Mouse (Mus musculus) liver, embryonic 18 days (tissue): ENCODE results near the gene Map3k13. TPM values are rescaled to one million over a fixed set of nuclear protein-coding genes. Genes with fewer than 3 reads are reported as not detected.

Experiments
- polyA plus RNA-seq: library from polyadenylated mRNA; depleted of rRNA; stranded (reverse); fragments of >200 nt; gene quantifications from 2 replicates; pipeline ENCODE4 v1.2.3, GENCODE M21; 2012; rRNA removed

Gene Map3k13
- polyA plus RNA-seq, result 2.0 and 2.1 TPM in 2 replicates

DNA sequence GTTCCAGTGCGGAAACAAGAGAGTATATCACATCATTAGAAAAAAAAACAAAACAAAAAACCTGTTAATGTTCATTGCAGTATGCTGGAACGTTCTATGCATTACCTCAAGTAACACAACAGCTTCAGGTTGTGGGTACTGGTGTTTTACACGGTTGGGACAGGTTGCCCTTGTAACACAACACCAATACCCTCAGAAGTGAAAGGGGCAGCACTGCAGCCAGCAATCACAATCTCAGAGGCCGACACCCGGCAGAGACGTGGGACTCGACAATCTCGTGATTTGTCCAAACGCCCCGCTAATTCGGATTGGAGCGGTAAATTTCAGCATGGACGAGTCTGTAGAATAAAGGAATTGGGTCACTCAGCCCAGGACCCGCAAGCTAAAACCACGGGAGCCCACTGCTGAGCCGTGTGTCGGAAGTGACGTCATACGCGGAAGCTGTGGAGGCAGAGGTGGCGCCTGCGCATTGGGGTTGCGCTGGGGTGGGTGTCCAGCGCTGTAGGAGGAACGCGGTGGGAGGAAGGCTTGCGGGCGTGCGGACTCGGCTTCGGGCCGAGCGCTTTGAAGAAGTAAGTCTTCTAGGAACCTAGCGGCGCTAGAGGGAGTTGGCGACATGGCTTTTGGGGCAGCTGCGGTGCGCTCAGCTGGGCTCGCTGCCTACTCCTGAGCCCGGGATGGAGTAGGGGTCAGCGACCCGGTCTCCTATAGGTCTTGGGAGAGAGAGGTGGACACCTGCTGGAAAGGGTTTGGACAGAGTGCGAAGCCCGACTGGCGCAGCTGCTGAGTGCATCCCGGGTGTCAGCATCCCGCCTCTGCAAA lies at the start of gene Map3k13:
TSS of gene Map3k13 (plus strand) at position 472 of the 822 bp plus-strand sequence.

DNA sequence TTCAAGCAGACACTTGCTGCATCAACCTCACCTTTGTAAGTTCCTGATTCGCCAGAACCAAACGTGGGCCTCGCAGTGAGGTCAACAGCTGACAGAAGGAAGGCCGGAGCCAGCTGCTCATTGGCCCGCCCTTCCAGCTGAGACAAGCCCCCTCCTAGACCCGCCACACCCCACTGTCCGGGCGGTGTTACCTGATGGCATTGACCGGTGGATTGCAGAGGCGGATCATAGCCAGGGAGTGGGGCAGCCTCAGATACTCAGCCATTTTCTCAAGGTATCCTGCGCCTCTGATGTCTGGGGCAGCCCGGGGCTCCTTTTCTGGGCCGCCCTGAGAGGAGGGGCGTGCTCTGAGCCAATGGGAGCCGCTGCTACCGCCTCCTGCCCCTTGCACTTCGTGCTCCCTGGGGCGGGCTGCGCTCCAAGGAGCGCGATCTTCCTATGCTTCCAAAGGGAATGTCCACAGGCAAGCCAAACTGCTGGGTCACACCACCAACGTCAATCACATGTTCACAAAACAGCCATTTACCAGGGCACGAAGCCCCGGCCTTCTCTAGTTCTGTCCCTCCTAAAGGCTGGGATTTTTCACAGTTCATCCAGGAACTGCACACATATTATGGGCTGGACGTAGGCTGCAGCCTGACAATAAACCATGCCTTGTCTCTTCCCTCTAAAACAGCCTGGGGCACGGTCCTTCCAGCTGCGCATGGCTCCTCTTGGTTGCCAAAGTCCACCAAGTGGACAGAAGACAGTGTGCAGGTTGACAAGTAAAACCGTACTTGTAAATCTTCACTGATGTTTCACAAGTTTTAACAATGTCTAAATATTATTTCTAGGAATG lies 6.4 kb upstream of the Map3k13 start, which contains the start of gene Ehhadh:
TSS of gene Ehhadh (minus strand) at position 292 of the 838 bp plus-strand sequence.

DNA sequence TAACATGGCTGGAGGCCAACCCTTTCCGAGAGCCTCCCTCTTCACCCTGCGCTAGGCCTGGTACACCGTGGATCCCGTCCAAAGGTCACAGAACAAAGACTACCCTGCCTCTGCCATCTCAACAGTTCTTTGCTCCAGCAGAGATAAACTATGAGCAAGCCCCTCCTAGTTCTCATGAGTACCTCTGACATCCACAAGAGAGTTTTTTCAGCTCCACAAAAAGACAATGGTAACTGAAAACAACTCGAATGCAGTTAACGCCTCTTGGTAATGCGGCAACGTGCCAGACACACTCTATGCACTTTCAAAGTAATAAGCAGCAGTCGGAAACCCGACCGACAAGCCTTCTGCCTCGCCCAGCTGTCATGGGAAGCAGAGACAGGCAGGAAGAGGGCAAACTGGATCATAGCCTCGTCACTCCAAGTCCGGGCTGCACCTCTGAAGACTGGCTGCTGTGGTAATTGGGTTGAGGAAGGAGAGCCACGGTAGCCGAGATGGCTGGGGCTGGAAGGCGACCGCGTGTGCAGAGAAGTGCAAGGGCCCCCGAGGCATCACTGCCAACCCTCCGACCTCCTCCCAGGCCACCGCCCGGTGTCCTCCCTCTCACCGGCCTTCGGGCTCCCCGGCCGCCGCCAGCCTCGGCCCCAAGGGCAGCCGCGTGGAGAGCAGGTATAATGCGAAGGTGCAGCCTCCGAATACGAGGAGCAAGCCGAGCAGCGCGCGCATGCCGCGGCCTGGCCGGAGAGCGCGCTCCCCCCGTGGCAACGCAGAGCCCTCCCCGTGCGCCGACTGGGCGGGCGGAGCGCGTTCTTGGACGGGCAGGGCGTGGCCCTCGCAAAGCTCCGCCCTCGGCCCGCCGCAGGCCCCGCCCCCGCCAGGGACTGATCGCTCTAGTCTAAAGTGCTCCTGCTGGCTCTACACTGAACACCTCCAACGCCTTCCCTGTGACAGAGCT lies 152.9 kb downstream of the Map3k13 start, which contains the start of gene Tmem41a:
TSS of gene Tmem41a (minus strand) at position 792 of the 955 bp plus-strand sequence.

Other genes starting within 250 kb of the Map3k13 start
- gene 2510009E07Rik, start 99.7 kb upstream of the Map3k13 start, polyA plus RNA-seq, result 3.2 and 3.3 TPM in 2 replicates
- gene Ehhadh, start 6.5 kb upstream of the Map3k13 start, polyA plus RNA-seq, result 159 and 261 TPM in 2 replicates
- 10.7 and 11.7 TPM in 2 replicates for gene Tmem41a, start 153.2 kb downstream of the Map3k13 start, polyA plus RNA-seq
- 0.20 and 0.22 TPM in 2 replicates for gene Liph, start 201.3 kb downstream of the Map3k13 start, polyA plus RNA-seq
- 10.8 and 12.6 TPM in 2 replicates for gene Senp2, start 215.1 kb downstream of the Map3k13 start, polyA plus RNA-seq